Mouse (Mus musculus): Measurements from ENCODE around the gene Zfr2. TPM values are rescaled to one million over a fixed set of nuclear protein-coding genes. Genes with fewer than 3 reads are reported as not detected.
A peak's percentile ranks its signal among the peaks of the same experiment; 100 is the strongest.

Gene Zfr2
- total RNA-seq, 2 experiments from 2014 or later, result 2.1 to 3.5 TPM

DNA sequence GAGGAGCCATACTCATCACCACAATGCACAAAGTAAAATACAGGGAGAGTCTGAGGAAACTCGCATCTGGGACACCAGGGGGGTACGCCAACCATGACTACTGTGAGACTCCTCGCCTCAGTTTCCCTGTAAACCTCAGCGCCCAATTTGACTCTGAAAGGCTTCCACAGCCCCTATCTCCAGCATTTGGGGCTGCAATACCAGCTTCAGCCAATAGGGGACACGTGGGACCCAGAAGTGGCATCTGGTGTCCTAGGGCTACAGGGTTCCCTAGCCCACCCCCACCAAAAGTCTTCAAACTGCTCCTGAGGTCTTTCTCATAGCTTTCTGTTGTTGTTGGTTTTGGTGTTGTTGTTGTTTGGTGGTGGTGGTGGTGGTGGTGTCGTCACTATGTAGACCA is 55.6 kb downstream of the Zfr2 start:
- DNase-seq, result peak; percentile 59

DNA sequence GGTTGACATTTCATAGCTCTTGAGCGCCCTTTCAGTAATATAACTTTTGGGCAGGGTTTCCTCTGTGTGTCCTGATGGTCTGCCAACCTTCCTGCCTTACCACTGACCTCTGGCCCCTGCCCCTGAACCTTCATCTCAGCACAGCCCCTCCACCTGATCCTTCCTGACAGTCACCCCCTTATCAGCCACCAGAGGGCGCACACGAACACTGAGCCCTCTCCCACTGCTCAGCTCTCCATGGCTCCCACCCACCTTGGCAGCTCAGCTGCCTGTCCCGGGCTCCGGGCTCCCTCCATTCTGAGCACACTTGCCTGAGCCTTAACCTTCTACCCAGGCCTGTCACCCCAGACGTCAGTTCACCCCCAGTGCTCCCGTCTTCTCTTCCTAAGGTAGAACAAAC is 56.3 kb downstream of the Zfr2 start:
- DNase-seq, result peak; percentile 70

DNA sequence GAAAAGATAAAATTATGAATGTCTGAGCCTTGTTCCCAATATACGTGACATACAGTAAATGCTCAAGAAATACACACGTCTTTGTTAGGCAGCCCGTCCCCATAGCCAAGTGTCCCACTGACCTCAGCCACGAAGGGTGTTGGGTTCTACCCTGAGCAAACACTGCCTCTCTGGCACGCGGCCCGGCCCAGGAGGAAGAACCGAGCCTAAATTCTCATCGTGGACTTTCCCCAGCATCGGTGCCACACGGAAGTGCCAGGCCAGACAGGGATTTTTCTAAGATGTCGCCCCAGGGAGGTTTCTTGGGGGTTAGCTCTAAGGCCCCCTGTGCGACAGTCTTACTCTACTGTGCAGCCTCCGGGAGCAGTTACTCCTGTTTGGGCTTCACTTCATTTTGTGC is 56.9 kb downstream of the Zfr2 start:
- DNase-seq, result no peak

DNA sequence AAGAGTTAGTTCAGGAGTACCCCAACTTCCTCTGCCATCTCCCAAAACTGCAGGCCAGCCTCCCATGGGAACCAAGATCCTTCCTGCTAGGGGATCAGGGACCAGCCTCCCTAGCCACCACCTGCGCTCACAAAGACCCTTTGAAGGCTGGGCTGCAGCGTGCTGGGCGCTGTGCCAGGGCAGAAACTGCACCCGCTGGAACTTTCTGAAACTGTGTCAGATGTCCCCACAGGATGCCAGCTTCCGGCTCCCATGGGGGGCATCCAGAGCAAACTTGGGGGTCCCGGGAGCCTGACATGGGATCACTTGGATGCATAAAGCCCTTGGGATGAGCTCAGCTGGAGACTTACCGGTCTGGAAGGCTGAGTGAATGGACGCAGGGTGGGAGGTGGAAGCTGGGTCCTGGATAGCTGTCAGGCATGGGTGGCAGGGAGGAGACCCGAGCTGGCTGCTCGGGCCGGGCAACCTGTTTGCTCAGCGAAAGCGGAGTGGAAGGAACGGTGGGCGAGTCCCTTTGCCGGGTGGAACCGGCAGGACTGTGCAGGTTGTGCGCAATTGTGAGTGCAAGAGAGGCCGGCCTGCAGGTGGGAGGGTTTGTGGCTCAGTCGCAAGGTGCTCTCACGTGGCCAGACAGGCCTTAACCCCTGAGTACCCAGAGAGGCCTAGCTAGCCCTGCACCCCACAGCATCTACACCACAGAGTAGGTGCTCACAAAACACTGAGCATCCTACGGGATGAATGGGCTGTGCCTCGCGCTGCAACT is 57.9 kb downstream of the Zfr2 start:
- no peak for DNase-seq

DNA sequence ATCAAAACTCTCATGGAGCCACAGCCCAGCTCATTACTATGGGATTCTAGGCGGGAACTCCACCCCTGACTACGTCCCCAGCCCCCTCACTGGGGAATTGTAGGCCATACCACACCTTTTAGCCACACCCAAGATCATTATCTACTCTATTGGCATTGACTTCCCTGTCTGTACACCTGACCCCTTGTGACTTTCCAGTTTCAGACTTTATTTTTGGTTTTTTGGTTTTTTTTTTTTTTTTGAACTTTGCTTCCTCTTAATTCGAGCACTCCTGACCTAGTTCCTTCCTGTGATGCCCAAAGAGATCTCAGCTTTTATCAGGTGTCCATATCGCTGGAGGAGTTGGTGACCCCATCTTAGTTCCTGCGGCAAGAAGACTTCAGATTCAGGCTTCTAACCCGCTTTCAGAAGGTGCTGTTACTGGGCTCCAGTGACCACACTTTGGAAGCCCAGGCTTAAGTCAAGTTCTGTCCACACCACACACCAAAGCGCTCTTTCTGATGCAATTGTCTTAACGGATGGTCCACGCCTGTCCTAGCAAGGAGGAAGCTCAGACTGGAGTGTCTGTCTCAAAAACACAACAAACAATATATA is 58.7 kb downstream of the Zfr2 start, which contains the start of gene Tjp3:
Gene Tjp3 (minus strand): TSS at position 71 of the 594 bp plus-strand sequence.
- no peak for DNase-seq

DNA sequence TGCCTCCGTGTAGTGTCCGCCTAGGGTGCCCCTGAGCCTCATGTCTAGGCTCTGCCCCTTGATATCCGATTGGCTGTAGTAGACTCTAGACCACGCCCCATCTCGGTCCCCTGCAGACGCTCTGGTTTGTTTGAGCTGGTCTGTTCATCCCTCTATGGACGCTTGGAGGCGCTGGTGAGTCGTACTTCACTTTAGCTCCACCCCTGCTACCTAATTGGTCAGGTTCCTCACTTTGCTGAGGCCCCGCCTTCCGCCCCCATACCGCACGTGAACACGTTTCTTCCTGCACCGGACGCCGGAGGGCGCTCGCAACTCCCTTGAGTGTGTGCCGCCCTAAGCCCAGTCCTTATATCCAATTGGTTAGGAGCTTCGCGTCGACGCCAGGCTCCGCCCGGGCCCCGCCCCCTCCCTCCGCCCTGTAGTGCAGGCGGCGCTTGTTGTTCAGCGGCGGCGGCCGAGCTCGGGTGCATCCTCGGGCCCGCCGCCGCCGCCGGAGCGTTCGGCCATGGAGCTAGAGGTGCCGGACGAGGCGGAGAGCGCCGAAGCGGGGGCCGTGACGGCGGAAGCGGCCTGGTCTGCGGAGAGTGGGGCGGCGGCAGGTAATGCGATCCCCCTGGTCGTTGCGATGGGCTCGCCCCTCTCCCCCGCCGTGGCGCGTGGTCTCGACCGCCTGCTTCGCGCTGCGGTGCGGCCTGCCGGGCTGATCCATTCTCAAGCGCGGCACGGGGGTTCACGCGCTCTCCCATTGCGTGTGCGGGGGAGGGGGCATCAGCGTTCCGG is 59.8 kb downstream of the Zfr2 start, which contains the start of gene Pip5k1c:
Gene Pip5k1c (plus strand): TSS at position 410 of the 780 bp plus-strand sequence.
- peak; percentile 97 for DNase-seq

DNA sequence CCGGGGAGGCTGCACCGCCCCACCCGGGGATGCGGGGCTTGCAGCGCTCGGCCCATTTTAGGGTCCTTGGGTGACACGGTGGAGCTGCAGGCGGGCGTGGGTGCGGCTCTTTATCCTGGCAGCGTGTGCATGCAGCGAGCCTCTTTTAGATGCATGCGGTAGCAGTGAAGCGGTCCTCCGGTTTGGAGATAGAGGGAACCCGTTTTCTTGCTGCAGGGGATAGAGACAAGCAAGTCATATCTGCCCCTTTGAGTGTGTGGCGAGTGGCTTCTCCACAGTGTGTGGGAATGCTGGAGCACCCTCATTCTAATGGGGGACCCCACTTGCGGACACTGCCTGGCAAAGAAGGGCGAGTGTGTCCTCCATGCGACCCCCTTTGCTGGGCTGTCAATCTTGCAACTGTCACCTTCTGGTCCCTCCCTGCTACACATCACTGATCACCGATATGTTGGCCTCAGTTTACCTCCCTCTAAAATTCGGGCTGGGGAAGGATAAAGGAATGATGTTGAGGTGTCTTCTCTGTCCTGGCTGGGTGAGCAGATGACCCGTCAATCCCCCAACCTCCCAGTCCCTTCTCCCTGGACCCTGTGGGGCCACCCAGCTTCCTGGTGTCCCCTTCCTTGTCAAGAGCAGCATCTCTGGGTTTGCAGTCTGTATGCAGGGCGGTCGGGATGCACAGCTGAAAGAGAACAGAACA is 60.5 kb downstream of the Zfr2 start:
- DNase-seq, result no peak

DNA sequence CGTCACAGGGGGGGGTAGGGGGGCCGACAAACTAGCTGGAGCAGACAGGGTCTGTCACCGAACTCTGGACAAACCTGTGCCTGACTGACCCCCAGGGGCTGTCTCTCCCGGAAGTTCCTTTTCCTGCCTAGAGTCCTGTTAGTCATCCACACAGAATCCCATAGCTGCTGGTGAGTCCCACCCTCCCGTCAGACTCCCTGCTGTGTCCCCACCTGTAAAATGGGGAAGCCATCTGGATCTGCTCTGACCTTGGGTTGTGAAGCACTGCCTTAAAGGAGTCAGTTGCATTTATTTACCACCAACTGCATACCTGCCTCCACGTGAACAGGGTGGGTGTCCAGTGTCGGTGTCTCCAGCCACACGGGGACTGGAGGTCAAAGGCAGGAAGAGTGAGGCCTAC is 61.5 kb downstream of the Zfr2 start:
- DNase-seq, result no peak

DNA sequence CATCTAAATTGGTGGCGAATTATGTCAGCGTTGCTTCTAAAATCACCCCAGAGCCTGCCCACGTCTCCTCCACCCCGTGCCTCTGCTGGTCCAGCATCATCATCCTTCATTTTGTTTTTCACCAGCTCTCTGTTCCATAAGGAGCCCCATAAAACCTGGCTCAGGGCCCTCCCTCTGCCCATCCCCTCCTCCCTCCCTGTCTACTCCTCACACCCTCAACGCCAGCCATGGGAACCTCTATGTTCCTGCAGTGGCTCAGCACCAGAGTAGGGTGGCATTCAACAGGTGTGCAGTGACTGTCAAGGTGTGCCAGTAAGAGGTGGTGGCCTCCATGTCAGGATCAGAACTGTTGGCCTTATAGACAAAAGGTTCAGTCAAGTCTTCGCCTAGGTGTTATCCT is 62.2 kb downstream of the Zfr2 start:
- DNase-seq, result no peak

DNA sequence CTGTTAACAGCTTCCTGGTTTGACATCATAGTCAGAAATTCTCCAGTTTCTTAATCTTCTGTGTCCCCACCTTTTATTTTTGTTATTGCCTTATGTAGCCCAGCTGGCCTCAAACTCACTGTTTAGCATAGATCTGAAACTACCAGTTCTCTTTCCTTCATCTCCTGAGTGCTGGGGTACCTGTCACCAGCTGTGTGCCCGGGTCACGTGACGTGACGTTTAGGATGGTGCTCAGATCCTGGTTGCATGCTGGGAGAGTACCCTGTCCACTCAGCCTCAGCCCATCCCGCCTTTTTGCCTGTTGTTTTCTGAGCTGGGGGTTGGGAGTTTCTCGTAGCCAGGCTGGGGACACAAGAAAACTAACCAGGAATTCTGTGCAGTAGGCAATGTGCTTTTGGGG is 64.3 kb downstream of the Zfr2 start:
- DNase-seq, result no peak

DNA sequence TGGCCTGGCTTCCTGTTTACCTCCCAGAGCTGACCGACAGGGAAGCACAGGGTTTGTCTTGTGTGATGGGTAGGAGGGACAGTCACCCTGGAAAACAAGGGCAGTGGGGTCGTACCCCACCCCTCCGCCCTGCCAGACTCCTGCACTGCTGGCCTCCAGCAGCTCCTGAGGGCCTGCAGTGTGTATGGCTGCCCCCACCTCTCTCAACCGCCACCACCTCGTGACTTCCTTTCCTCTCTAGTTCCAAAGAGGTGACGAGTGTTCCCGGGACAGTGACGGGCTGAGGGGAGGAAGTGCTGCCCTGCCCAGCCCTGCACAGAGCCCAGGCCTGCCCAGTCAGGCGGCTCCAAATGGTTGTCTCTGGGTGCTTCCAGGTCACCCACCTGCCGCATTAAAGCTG is 64.9 kb downstream of the Zfr2 start:
- no peak for DNase-seq

DNA sequence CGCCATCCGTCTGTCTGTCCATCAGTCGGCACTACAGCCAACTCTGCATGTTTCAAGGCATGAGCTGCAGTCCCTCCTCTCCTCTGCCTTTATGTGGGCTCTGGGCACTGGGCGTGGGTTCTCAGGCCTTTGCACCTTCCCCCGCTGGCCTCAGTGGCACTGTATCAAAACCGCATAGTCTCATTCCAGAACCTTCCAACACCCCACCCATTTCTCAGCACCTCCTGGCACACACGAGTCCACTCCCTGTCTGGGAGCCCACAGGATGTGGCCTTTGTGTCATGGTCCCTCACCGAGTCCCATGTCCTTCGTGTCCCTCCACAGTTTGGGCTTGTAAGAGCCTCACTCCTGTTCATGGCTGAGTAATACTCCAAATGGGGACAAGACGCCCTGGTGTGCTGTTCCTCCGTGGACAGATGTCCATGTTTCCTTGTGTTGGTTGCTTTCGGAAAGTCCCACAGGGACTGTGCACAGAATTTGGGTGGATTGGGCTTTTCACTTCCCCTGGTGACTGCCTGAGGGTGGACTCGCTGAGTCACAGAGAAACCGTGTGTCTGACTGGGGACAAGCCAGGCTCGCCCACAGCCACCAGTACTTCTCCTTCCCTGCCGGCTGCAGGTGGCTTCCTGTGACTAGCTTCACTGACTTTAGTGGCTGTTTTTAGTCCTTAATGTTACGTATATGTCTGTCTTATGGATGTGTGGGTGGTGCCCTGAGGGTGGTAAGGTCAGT is 65.6 kb downstream of the Zfr2 start:
- no peak for DNase-seq

DNA sequence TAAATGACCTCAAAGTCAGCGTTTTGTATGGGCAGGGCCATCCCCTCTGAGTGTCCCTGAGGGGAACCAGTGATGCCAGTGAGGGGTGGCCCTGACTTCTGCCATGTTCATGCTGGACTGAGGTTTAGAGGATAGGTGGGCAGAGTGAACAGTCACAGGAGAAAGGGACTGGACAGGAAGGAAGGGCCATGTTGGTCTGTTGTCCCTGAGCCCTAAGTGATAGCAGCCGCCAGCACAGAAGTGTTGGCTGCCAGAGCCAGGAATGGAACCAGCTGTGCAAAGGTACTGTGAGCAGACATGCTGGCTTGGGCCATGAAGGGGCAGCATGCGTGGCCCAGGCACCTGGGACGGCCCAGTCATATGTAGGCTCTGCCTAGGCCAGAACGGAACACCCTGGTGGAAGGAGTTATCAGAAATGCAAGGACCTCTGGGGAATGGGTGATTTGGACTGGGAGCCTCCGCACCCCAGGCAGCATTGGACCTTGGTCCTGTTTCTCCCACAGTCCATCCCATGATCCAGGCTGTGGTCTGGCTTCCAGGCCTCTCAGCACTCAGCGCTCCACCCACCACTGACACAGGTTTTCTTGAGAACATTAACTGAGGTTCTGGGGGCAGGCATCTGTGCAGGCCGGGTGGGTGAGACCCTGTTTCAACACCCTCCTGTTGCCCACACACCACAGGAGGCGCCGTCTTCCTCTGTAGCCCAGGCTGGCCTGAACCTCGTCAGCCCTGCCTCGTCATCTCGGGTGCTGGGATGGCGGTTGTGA is 66.8 kb downstream of the Zfr2 start:
- no peak for DNase-seq

DNA sequence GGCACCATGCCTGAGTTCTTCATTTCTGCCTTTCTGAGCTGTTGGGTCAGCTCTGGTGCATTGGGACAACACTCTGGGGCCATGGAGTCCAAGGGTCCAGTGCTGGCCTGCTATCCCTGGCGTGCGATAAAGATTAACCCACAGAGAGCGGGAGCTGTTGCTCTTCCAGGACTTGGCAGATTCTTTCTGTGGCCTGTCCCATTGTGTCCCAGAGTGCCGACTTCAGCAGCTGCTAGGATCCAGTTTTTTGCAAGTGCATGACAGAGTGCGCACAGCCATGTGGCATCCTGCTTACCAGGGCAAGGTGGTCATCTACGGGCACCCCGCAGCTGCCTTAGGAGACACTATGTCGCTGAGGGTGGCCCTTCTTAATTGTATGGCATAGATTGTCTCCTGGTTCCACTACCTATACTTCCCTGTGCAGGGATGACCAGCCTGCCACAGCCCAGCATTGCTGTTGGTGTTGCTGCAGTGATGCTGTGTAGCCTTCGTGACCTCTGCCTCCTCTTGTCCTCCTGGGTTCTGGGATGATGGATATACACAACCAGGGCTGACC is 67.5 kb downstream of the Zfr2 start:
- no peak for DNase-seq

DNA sequence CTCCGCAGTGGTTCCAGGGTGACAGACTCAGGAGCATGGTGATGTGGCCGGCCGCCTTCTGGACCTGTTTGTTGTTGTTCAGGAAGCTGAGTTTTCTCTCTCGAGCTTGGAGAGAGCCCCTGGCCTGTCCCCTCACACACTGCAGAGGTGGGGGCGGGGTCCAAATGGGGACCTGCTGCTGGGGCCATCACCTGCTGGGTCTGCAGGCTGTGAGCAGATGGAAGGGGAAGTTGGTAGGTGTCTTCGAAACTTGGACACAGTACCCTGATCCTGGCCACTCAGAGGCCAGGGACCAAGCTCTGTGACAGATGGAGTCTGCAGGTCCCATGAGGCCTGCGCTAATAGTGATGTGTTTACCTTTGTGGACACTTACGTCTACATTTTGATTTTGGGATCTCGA is 68.4 kb downstream of the Zfr2 start:
- DNase-seq, result no peak

Small RNAs within 50 kb of the gene (microRNA-seq; reads per million reads assigned to microRNA genes)
- gene Mir3057, result 3.8 reads per million in 2 experiments

Other genes with a start within 250 kb of the Zfr2 start
- 1 to 10 TPM; 1.7 to 2.0 TPM for gene Gng7, start 218.2 kb upstream of the Zfr2 start, total RNA-seq (2021)
- gene Diras1, start 207.5 kb upstream of the Zfr2 start, total RNA-seq (2021), result under 1 TPM; 0.27 to 0.87 TPM
- 10 to 100 TPM; 11.5 to 13.3 TPM for gene Slc39a3, start 195.7 kb upstream of the Zfr2 start, total RNA-seq (2021)
- gene Sgta, start 173.0 kb upstream of the Zfr2 start, total RNA-seq (2021), result 10 to 100 TPM; 82.2 to 84.4 TPM
- 10 to 100 TPM; 26.4 to 27.1 TPM for gene Thop1, start 163.1 kb upstream of the Zfr2 start, total RNA-seq (2021)
- 1 to 10 TPM in 1 of 2 experiments, under 1 TPM in 1; 0.87 to 2.1 TPM for gene Creb3l3, start 134.3 kb upstream of the Zfr2 start, total RNA-seq (2021)
- 100 to 1,000 TPM; 170 to 177 TPM for gene Map2k2, start 127.2 kb upstream of the Zfr2 start, total RNA-seq (2021)
- gene Zbtb7a, start 97.9 kb upstream of the Zfr2 start, total RNA-seq (2021), result 10 to 100 TPM; 29.2 to 35.9 TPM
- gene Pias4, start 65.2 kb upstream of the Zfr2 start, total RNA-seq (2021), result 10 to 100 TPM; 10.7 to 13.8 TPM
- gene Eef2, start 56.5 kb upstream of the Zfr2 start, total RNA-seq (2021), result 1,000 to 10,000 TPM in 1 of 2 experiments, 100 to 1,000 TPM in 1; 974 to 1,018 TPM
- gene Dapk3, start 50.1 kb upstream of the Zfr2 start, total RNA-seq (2021), result 10 to 100 TPM; 29.8 to 30.4 TPM
- not detected for gene 4930442H23Rik, start 49.3 kb upstream of the Zfr2 start, total RNA-seq (2021)
- gene Nmrk2, start 31.1 kb upstream of the Zfr2 start, total RNA-seq (2021), result 1 to 10 TPM; 1.7 to 1.8 TPM
- gene Atcay, start 2.3 kb upstream of the Zfr2 start, total RNA-seq (2021), result under 1 TPM; 0.40 to 0.43 TPM
- 1 to 10 TPM in 1 of 2 experiments, under 1 TPM in 1; 0.70 to 1.3 TPM for gene Matk, start 19.8 kb downstream of the Zfr2 start, total RNA-seq (2021)
- gene Mrpl54, start 33.8 kb downstream of the Zfr2 start, total RNA-seq (2021), result 100 to 1,000 TPM in 1 of 2 experiments, 10 to 100 TPM in 1; 93.7 to 108 TPM
- 10 to 100 TPM; 61.6 to 63.5 TPM for gene Apba3, start 33.8 kb downstream of the Zfr2 start, total RNA-seq (2021)
- under 1 TPM; 0.14 to 0.36 TPM for gene Tjp3, start 58.4 kb downstream of the Zfr2 start, total RNA-seq (2021)
- gene Pip5k1c, start 59.8 kb downstream of the Zfr2 start, total RNA-seq (2021), result 10 to 100 TPM; 24.0 to 30.8 TPM
- gene Cactin, start 87.9 kb downstream of the Zfr2 start, total RNA-seq (2021), result 10 to 100 TPM; 11.0 to 14.5 TPM
- 1 to 10 TPM; 2.3 to 3.8 TPM for gene Tbxa2r, start 95.6 kb downstream of the Zfr2 start, total RNA-seq (2021)
- 1 to 10 TPM in 1 of 2 experiments, under 1 TPM in 1; 0.96 to 1.3 TPM for gene Gipc3, start 110.1 kb downstream of the Zfr2 start, total RNA-seq (2021)
- 10 to 100 TPM; 26.8 to 41.9 TPM for gene Hmg20b, start 117.3 kb downstream of the Zfr2 start, total RNA-seq (2021)
- 1 to 10 TPM; 4.5 to 7.5 TPM for gene Mfsd12, start 124.3 kb downstream of the Zfr2 start, total RNA-seq (2021)
- 1 to 10 TPM in 1 of 2 experiments, under 1 TPM in 1; 0.85 to 1.4 TPM for gene 4930404N11Rik, start 132.7 kb downstream of the Zfr2 start, total RNA-seq (2021)
- 10 to 100 TPM; 17.6 to 24.1 TPM for gene Fzr1, start 145.4 kb downstream of the Zfr2 start, total RNA-seq (2021)
- gene Dohh, start 151.3 kb downstream of the Zfr2 start, total RNA-seq (2021), result 10 to 100 TPM; 40.3 to 46.7 TPM
- under 1 TPM; 0.40 to 0.45 TPM for gene Gm48551, start 151.3 kb downstream of the Zfr2 start, total RNA-seq (2021)
- gene Gm48552, start 155.8 kb downstream of the Zfr2 start, total RNA-seq (2021), result 1 to 10 TPM in 1 of 2 experiments, under 1 TPM in 1; 0.33 to 2.0 TPM
- under 1 TPM in 1 of 2 experiments, not detected in 1; 0.65 TPM for gene Smim24, start 159.9 kb downstream of the Zfr2 start, total RNA-seq (2021)
- gene Nfic, start 222.5 kb downstream of the Zfr2 start, total RNA-seq (2021), result 100 to 1,000 TPM; 329 to 332 TPM
- gene Celf5, start 249.6 kb downstream of the Zfr2 start, total RNA-seq (2021), result under 1 TPM; 0.38 to 0.99 TPM

All from gastrocnemius, postnatal 10 days (tissue).